Mouse (Mus musculus) midbrain, embryonic 15.5 days (tissue): ENCODE data around the gene Zfp346. TPM values are rescaled to one million over a fixed set of nuclear protein-coding genes. Genes with fewer than 3 reads are reported as not detected.

Experiments used
- ATAC-seq: fragments of 200-750 bp; cut with Nextera tagmentation; replicated peaks from 2 replicates; pipeline ENCODE4 v1.8.0; 2017; ENCODE audit warnings: moderate TSS enrichment
- H3K27ac ChIP-seq: fragments of 300-500 bp; sonication (generic); 2 replicates; pipeline ENCODE4 v1.5.1; 2015; ENCODE audit warnings: mild to moderate bottlenecking, inconsistent platforms
- H3K27me3 ChIP-seq: fragments of 300-500 bp; sonication (generic); replicated peaks from 2 replicates; pipeline ENCODE4 v1.6.1; 2015; ENCODE audit warnings: inconsistent platforms
- H3K36me3 ChIP-seq: fragments of 300-500 bp; sonication (generic); replicated peaks from 2 replicates; pipeline ENCODE4 v1.6.1; 2015; ENCODE audit warnings: inconsistent platforms
- H3K4me1 ChIP-seq: fragments of 300-500 bp; sonication (generic); 2 replicates; pipeline ENCODE4 v1.6.1; 2015; ENCODE audit warnings: inconsistent platforms
- H3K4me2 ChIP-seq: fragments of 300-500 bp; sonication (generic); 2 replicates; pipeline ENCODE4 v1.6.1; 2015; ENCODE audit warnings: inconsistent platforms, mild to moderate bottlenecking, moderate library complexity
- H3K4me3 ChIP-seq: fragments of 300-500 bp; sonication (generic); 2 replicates; pipeline ENCODE4 v1.5.1; 2015; ENCODE audit warnings: mild to moderate bottlenecking, inconsistent platforms
- H3K9ac ChIP-seq: fragments of 300-500 bp; sonication (generic); 2 replicates; pipeline ENCODE4 v1.6.1; 2015; ENCODE audit warnings: mild to moderate bottlenecking, inconsistent platforms
- H3K9me3 ChIP-seq: fragments of 300-500 bp; sonication (generic); 2 replicates; pipeline ENCODE4 v1.6.1; 2016; ENCODE audit warnings: inconsistent platforms
- WGBS: fragments of 180-500 bp; shearing (Covaris S2); methylation state at CpG from one replicate; pipeline ENCODE4 v1.1.7; 2015; ENCODE audit warnings: mixed read lengths; 5-methylcytosine and 5-hydroxymethylcytosine counted together
- polyA plus RNA-seq: library from polyadenylated mRNA; unstranded; fragments of >200 nt; fragmentation: Nextera tagmentation; extraction: Ambion mirVana; gene quantifications from 2 replicates; pipeline ENCODE4 v1.2.1, GENCODE M21; 2015

The Zfp346 gene
- polyA plus RNA-seq, 1 experiment from 2014 or later, result 32.6 TPM

- no peaks in the 10 kb centered on the region for H3K9me3 ChIP-seq
- H3K27ac ChIP-seq, result no peak overlapping the region
- no peak for ATAC-seq
- no peaks in the 10 kb centered on the region for H3K4me1 ChIP-seq
- no peaks in the 10 kb centered on the region for H3K27me3 ChIP-seq
- no peak overlapping the region for H3K9ac ChIP-seq
- 54% methylated on average over 5 of the region's 5 CpGs for WGBS
- no peaks in the 10 kb centered on the region for H3K36me3 ChIP-seq
- H3K4me3 ChIP-seq, result no peak overlapping the region
- no peak overlapping the region for H3K4me2 ChIP-seq
Measured at GRCm38 (mm10) chr13:55163553-55163952, 58.4 kb downstream of the Zfp346 start.

DNA sequence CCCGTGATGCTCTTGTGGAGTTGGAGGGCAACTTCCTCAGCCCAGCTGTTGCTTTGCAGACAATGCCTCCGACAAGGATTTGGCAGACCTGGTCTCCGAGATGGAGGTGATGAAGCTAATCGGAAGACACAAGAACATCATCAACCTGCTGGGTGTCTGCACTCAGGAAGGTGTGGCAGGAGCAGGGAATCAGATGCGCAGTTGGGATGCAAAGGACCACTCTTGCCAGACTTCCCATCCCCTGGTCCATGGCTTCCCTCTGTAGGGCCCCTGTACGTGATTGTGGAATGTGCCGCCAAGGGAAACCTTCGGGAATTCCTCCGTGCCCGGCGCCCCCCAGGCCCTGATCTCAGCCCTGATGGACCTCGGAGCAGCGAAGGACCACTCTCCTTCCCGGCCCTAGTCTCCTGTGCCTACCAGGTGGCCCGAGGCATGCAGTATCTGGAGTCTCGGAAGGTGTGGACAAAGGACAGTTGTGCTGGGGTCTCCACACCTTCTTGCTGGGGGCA is 60.8 kb downstream of the Zfp346 start:
- no peaks in the 10 kb centered on the region for H3K36me3 ChIP-seq

GRCm38 (mm10) chr13:55166806-55167725 is 62.0 kb downstream of the Zfp346 start:
- H3K4me2 ChIP-seq, result no peak overlapping the region
- no peak overlapping the region for H3K9ac ChIP-seq
- H3K9me3 ChIP-seq, result no peaks in the 10 kb centered on the region
- no peaks in the 10 kb centered on the region for H3K27me3 ChIP-seq
- 89% methylated on average over 32 of the region's 32 CpGs for WGBS
- peaks cover 15% of the 10 kb centered on the region for H3K4me1 ChIP-seq
- no peaks in the 10 kb centered on the region for H3K36me3 ChIP-seq
- H3K4me3 ChIP-seq, result no peak overlapping the region
- H3K27ac ChIP-seq, result no peak overlapping the region
- ATAC-seq, result no peak

More for the DNA sequence above, 60.8 kb downstream of the Zfp346 start:
- ATAC-seq, result no peak
- H3K4me2 ChIP-seq, result no peak overlapping the region
- 90% methylated on average over 16 of the region's 16 CpGs for WGBS
- H3K4me1 ChIP-seq, result peaks cover 6% of the 10 kb centered on the region; the same call in 1 of the 2 replicates
- no peak overlapping the region for H3K9ac ChIP-seq
- H3K9me3 ChIP-seq, result no peaks in the 10 kb centered on the region
- H3K4me3 ChIP-seq, result no peak overlapping the region
- no peak overlapping the region for H3K27ac ChIP-seq
- H3K27me3 ChIP-seq, result no peaks in the 10 kb centered on the region

DNA sequence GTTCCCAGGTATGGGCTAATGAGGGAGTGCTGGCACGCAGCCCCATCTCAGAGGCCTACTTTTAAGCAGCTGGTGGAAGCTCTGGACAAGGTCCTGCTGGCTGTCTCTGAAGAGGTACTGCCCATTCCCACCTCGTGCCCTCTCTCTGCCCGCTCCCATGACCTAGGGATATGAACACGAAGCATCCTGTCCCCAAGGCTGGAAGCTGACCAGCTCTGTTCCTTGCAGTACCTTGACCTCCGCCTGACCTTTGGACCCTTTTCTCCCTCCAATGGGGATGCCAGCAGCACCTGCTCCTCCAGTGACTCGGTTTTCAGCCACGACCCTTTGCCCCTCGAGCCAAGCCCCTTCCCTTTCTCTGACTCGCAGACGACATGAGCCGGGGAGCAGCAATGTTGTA is 62.7 kb downstream of the Zfp346 start:
- H3K27me3 ChIP-seq, result no peaks in the 10 kb centered on the region
- ATAC-seq, result no peak
- peaks cover 18% of the 10 kb centered on the region for H3K4me1 ChIP-seq
- no peaks in the 10 kb centered on the region for H3K36me3 ChIP-seq
- 85% methylated on average over 11 of the region's 11 CpGs for WGBS
- H3K4me3 ChIP-seq, result no peak overlapping the region
- no peaks in the 10 kb centered on the region for H3K9me3 ChIP-seq
- no peak overlapping the region for H3K27ac ChIP-seq
- no peak overlapping the region for H3K4me2 ChIP-seq
- H3K9ac ChIP-seq, result no peak overlapping the region

- no peak for ATAC-seq
- H3K27ac ChIP-seq, result no peak overlapping the region
- no peaks in the 10 kb centered on the region for H3K9me3 ChIP-seq
- no peak overlapping the region for H3K9ac ChIP-seq
- peaks cover 18% of the 10 kb centered on the region for H3K4me1 ChIP-seq
- 95% methylated on average over 5 of the region's 5 CpGs for WGBS
- H3K4me2 ChIP-seq, result no peak overlapping the region
- no peak overlapping the region for H3K4me3 ChIP-seq
- no peaks in the 10 kb centered on the region for H3K36me3 ChIP-seq
- H3K27me3 ChIP-seq, result no peaks in the 10 kb centered on the region
Measured at GRCm38 (mm10) chr13:55168255-55168654, 63.1 kb downstream of the Zfp346 start.

DNA sequence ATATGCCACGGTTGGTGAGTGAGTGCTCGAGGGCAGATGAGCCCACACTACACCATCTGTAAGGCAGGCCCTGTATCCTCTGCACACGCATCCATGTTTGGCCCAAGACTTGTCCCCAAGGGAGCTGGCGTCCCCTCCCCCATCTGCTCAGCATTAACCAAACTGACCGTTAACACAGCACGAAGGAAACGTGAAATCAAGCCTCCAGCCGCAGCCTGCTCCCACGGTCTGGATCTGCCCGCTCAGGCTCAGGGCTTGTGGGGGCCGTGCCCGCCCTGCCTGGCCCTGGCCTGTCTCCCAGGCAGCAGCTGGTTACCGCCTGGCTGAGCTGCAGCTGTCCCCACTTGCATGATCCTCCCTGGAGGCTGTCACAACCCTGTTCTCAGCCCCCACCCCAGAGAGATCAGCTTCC is 63.9 kb downstream of the Zfp346 start:
- H3K9ac ChIP-seq, result 0 out of 2 replicates have a peak overlapping the region, but pooled peaks have one; percentile 12
- 25% methylated on average over 13 of the region's 13 CpGs for WGBS
- H3K27me3 ChIP-seq, result no peaks in the 10 kb centered on the region
- no peak overlapping the region for H3K4me2 ChIP-seq
- H3K4me3 ChIP-seq, result no peak overlapping the region
- H3K36me3 ChIP-seq, result no peaks in the 10 kb centered on the region
- peak overlapping the region; percentile 42; the same call in 1 of the 2 replicates for H3K27ac ChIP-seq
- H3K9me3 ChIP-seq, result no peaks in the 10 kb centered on the region
- H3K4me1 ChIP-seq, result peaks cover 18% of the 10 kb centered on the region
- ATAC-seq, result peak; percentile 74

GRCm38 (mm10) chr13:55171517-55172335 is 66.6 kb downstream of the Zfp346 start:
- peak overlapping the region; percentile 29 for H3K4me2 ChIP-seq
- peak; percentile 60 for ATAC-seq
- H3K36me3 ChIP-seq, result no peaks in the 10 kb centered on the region
- H3K4me1 ChIP-seq, result peaks cover 18% of the 10 kb centered on the region
- H3K27me3 ChIP-seq, result no peaks in the 10 kb centered on the region
- H3K9me3 ChIP-seq, result no peaks in the 10 kb centered on the region
- H3K27ac ChIP-seq, result peak overlapping the region; percentile 43; the same call in 1 of the 2 replicates
- 13% methylated on average over 26 of the region's 26 CpGs for WGBS
- no peak overlapping the region for H3K4me3 ChIP-seq
- no peak overlapping the region for H3K9ac ChIP-seq

DNA sequence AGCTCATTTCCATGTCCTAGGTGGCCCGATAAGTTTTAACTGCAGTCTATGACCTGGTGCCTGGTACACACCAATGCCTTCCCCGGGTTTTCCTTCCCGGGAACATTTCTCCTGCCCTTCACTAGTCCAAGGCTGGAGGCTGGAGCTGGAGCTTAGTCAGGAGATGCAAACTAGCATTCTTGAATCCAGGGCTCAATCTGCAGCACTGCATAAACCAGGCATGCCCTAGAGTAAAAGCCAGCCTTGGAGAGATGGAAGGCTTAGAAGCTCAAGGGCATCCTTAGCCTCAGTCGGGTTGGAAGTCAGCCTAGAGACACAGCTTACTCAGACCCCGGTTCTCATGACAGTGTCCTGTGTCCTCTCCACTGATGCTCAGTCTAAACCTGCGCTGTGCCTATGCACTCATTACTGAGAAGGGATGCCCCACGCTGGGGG is 67.2 kb downstream of the Zfp346 start:
- WGBS, result 47% methylated on average over 7 of the region's 7 CpGs
- peaks cover 18% of the 10 kb centered on the region for H3K4me1 ChIP-seq

GRCm38 (mm10) chr13:55174347-55174746 is 69.2 kb downstream of the Zfp346 start:
- WGBS, result 72% methylated on average over 11 of the region's 11 CpGs
- Histone ChIP-seq H3K4me3 (no peak overlapping the region), H3K36me3 (no peaks in the 10 kb centered on the region), H3K4me2 (no peak overlapping the region), H3K9me3 (no peaks in the 10 kb centered on the region), H3K27me3 (no peaks in the 10 kb centered on the region), H3K9ac (no peak overlapping the region), H3K4me1 (peaks cover 13% of the 10 kb centered on the region), H3K27ac (no peak overlapping the region)
- ATAC-seq, result no peak

More for the DNA sequence above, 67.2 kb downstream of the Zfp346 start:
- Histone ChIP-seq H3K9me3 (no peaks in the 10 kb centered on the region), H3K36me3 (no peaks in the 10 kb centered on the region), H3K4me3 (no peak overlapping the region), H3K27ac (no peak overlapping the region), H3K27me3 (no peaks in the 10 kb centered on the region), H3K9ac (no peak overlapping the region), H3K4me2 (0 out of 2 replicates have a peak overlapping the region, but pooled peaks have one; percentile 29)
- no peak for ATAC-seq

- H3K9me3 ChIP-seq, result no peaks in the 10 kb centered on the region
- H3K9ac ChIP-seq, result no peak overlapping the region
- H3K27me3 ChIP-seq, result no peaks in the 10 kb centered on the region
- H3K4me1 ChIP-seq, result peaks cover 12% of the 10 kb centered on the region
- H3K36me3 ChIP-seq, result no peaks in the 10 kb centered on the region
- no peak overlapping the region for H3K27ac ChIP-seq
- H3K4me3 ChIP-seq, result no peak overlapping the region
- 93% methylated on average over 6 of the region's 6 CpGs for WGBS
- no peak for ATAC-seq
- H3K4me2 ChIP-seq, result no peak overlapping the region
Measured at GRCm38 (mm10) chr13:55176265-55176664, 71.2 kb downstream of the Zfp346 start.

- H3K27ac ChIP-seq, result 0 out of 2 replicates have a peak overlapping the region, but pooled peaks have one; percentile 4
- H3K9ac ChIP-seq, result no peak overlapping the region
- no peak overlapping the region for H3K4me2 ChIP-seq
- 65% methylated on average over 4 of the region's 4 CpGs for WGBS
- no peaks in the 10 kb centered on the region for H3K27me3 ChIP-seq
- no peaks in the 10 kb centered on the region for H3K9me3 ChIP-seq
- H3K4me3 ChIP-seq, result no peak overlapping the region
- H3K4me1 ChIP-seq, result peaks cover 10% of the 10 kb centered on the region
- ATAC-seq, result no peak
- H3K36me3 ChIP-seq, result no peaks in the 10 kb centered on the region
Measured at GRCm38 (mm10) chr13:55177903-55178496, 72.9 kb downstream of the Zfp346 start.
